Mouse (Mus musculus): ENCODE measurements around the gene Senp1. TPM values are rescaled to one million over a fixed set of nuclear protein-coding genes. Genes with fewer than 3 reads are reported as not detected.

The Senp1 gene
- polyA plus RNA-seq, 1 experiment, result 14.7 TPM

GRCm38 (mm10) chr15:98115779-98116163 lies 22.2 kb upstream of the Senp1 start:
- peaks cover 32% of the 10 kb centered on the region for H3K4me1 ChIP-seq (ENCODE audit: control insufficient read depth, insufficient read depth, low read length)
- DNase-seq, result no peak
- TF ChIP-seq POLR2A (IDR thresholded peaks at IDR 0.05; ENCODE audit: borderline replicate concordance, insufficient read depth, low read length) (no peak), CTCF (IDR thresholded peaks at IDR 0.05; ENCODE audit: borderline replicate concordance, insufficient read depth, low read depth, low read length) (no peak)
- no peak overlapping the region for H3K4me3 ChIP-seq (replicated peaks; ENCODE audit: insufficient read depth, low read depth, low read length)
- 81% methylated on average over 9 of the region's 9 CpGs for WGBS
- H3K27me3 ChIP-seq (ENCODE audit: control insufficient read depth, insufficient read depth, low read length), result no peaks in the 10 kb centered on the region
- H3K27ac ChIP-seq (ENCODE audit: insufficient read depth, low read length), result peak overlapping the region; percentile 70

DNA sequence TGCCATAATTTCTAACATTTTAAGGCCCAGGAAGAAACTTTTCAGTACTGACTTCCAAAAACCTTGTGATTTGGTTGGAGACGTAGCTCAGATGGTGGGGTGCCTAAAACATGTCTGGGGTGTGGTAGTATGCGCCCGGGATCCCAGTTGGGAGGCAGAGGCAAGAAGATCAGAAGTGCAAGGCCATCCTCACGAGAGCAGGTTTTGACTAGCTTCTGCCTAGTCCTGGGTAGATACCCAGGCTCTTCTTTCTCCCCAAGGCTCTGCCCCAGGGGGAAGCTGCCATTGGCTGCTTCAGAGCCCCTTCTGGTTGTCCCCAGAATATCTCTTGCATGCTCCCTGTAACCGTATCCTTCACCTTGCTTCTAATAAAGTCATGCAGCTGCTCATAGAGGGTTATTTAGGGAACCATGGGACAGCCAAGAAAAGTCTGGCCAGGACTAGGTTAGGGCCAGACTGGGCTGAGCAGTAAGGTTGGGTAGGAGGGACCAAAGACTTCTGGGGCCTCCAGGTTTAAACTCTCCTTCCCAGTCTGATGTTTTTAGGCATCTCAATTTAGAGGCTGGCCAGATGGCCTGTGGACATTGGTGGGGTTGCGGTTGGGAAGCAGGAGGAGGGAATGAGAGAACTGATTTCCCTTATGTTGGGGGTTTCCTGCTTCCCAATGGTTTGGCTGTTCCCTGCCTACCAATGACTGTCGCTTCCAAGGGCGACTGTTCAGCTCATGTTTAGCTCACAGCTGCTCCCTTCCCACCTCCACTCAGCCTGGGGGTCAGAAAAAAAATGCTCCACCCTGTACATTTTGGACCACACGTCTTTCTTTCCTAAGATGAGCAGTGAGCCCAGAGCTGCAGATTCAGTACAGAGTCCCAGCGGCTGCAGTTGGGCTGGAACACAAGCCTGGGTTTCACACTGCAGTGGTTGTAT lies 21.6 kb upstream of the Senp1 start:
- Histone ChIP-seq H3K4me3 (replicated peaks; ENCODE audit: insufficient read depth, low read depth, low read length) (no peak overlapping the region), H3K27me3 (ENCODE audit: control insufficient read depth, insufficient read depth, low read length) (no peaks in the 10 kb centered on the region), H3K4me1 (ENCODE audit: control insufficient read depth, insufficient read depth, low read length) (peaks cover 36% of the 10 kb centered on the region), H3K27ac (ENCODE audit: insufficient read depth, low read length) (peak overlapping the region; percentile 70)
- DNase-seq, result peak in 1 of 2 experiments; percentile 32
- WGBS, result 20% methylated on average over 10 of the region's 10 CpGs
- TF ChIP-seq CTCF (IDR thresholded peaks at IDR 0.05; ENCODE audit: borderline replicate concordance, insufficient read depth, low read depth, low read length) (no peak), POLR2A (IDR thresholded peaks at IDR 0.05; ENCODE audit: borderline replicate concordance, insufficient read depth, low read length) (no peak)

DNA sequence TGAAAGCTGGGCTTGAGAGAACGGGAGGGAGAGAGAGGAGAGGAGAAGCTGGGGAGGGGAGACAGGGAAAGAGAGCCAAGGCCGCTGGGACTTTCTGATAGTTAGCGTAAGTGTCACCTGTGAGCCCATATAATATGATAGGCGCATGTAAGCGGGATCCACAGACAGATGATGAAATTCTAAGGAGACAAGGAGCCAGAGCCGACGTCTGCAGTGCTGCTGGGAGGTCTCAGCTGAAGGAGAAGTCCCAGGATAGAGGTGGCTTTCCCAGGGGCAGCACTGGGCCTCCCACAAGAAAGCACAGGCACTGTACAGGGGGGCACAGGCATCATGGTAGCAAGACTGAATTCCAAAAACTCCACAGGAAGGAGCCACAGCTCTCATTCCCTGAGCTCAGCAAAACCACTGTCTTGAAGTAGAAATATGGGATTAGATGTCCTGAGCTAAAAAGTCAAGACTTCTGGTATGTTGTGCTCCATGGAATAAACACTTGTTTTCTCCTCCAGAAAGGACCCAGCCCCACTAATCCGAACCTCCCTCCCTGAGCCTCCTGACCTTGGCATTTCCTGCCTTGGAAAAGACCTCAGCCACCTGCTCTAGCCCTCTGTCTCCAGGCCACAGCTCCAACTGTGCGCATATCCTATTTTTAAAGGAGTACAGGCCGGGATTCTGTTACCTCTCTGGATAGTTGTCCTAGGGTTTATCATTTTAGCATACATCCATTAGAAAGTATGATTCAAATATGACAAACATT lies 20.7 kb upstream of the Senp1 start:
- H3K4me1 ChIP-seq (ENCODE audit: control insufficient read depth, insufficient read depth, low read length), result peaks cover 36% of the 10 kb centered on the region
- WGBS, result 40% methylated on average over 10 of the region's 10 CpGs
- TF ChIP-seq POLR2A (IDR thresholded peaks at IDR 0.05; ENCODE audit: borderline replicate concordance, insufficient read depth, low read length) (no peak), CTCF (IDR thresholded peaks at IDR 0.05; ENCODE audit: borderline replicate concordance, insufficient read depth, low read depth, low read length) (no peak)
- no peaks in the 10 kb centered on the region for H3K27me3 ChIP-seq (ENCODE audit: control insufficient read depth, insufficient read depth, low read length)
- peak overlapping the region; percentile 9 for H3K4me3 ChIP-seq (replicated peaks; ENCODE audit: insufficient read depth, low read depth, low read length)
- peak; percentile 50 to 72 for DNase-seq
- H3K27ac ChIP-seq (ENCODE audit: insufficient read depth, low read length), result peak overlapping the region; percentile 85

DNA sequence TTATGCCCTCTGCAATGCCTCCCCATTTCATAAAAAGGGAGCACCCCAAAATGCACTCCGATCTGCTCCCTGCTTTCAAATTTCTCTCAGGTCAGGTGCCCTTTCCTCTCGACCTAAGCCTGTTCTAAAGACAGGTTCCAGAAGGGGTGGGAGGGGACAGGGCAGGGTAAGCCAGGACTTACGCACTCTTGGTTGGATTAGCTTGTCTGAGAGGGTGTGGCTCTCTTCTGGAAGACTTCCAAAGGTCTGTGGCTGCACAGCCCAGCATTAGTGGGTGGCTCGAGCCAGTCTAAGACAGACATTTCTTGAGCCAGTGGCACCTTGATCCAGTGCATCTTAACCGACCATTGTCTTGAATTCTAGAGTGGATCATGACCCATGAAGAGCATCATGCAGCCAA lies 18.2 kb upstream of the Senp1 start:
- Histone ChIP-seq H3K4me1 (ENCODE audit: control insufficient read depth, insufficient read depth, low read length) (peaks cover 40% of the 10 kb centered on the region), H3K27ac (ENCODE audit: insufficient read depth, low read length) (no peak overlapping the region), H3K4me3 (replicated peaks; ENCODE audit: insufficient read depth, low read depth, low read length) (no peak overlapping the region), H3K27me3 (ENCODE audit: control insufficient read depth, insufficient read depth, low read length) (no peaks in the 10 kb centered on the region)
- TF ChIP-seq POLR2A (IDR thresholded peaks at IDR 0.05; ENCODE audit: borderline replicate concordance, insufficient read depth, low read length) (no peak), CTCF (IDR thresholded peaks at IDR 0.05; ENCODE audit: borderline replicate concordance, insufficient read depth, low read depth, low read length) (no peak)
- DNase-seq, result peak in 1 of 2 experiments; percentile 36
- 43% methylated on average over 5 of the region's 5 CpGs for WGBS

- WGBS, result under 1% methylated on average over 37 of the region's 37 CpGs
Measured at GRCm38 (mm10) chr15:98108297-98109152, 15.0 kb upstream of the Senp1 start.

DNA sequence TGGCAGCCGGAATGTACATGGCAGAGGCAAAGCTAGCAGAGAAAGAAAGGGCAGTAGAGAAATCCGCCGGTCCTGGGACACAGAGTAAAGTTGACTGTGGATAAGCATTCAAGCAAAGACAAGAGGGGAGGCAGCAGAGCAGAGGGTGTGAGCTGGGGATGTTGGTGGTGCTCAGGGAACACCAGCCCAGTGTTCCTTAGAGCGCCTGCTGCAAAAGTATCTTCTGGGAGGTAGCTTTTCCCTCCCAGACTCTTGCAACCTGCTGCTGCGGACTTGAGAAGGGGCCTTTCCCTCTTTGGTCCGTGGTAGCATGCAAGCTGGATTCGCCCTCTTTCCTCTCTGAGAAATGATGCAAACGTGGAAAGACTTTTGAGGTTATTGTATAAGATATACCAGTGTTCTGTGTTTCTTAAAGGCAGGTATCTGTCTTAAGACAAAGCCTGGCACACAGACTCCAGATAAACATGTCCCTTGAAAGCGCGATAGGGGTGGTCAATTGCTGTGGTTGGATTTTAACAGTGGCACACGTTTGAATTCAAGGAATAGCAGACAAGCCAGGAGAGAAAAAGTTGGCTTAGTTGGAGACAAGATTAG lies 14.3 kb upstream of the Senp1 start:
- peak overlapping the region; percentile 63; the same call in 1 of the 2 replicates for H3K27ac ChIP-seq (ENCODE audit: insufficient read depth, low read length)
- WGBS, result 34% methylated on average over 11 of the region's 11 CpGs
- DNase-seq, result no peak
- no peaks in the 10 kb centered on the region for H3K27me3 ChIP-seq (ENCODE audit: control insufficient read depth, insufficient read depth, low read length)
- peak overlapping the region; percentile 76 for H3K4me3 ChIP-seq (replicated peaks; ENCODE audit: insufficient read depth, low read depth, low read length)
- TF ChIP-seq CTCF (IDR thresholded peaks at IDR 0.05; ENCODE audit: borderline replicate concordance, insufficient read depth, low read depth, low read length) (no peak), POLR2A (IDR thresholded peaks at IDR 0.05; ENCODE audit: borderline replicate concordance, insufficient read depth, low read length) (no peak)
- H3K4me1 ChIP-seq (ENCODE audit: control insufficient read depth, insufficient read depth, low read length), result peaks cover 20% of the 10 kb centered on the region

More at GRCm38 (mm10) chr15:98108297-98109152, 15.0 kb upstream of the Senp1 start:
- peak overlapping the region; percentile 76 for H3K4me3 ChIP-seq (replicated peaks; ENCODE audit: insufficient read depth, low read depth, low read length)
- H3K4me1 ChIP-seq (ENCODE audit: control insufficient read depth, insufficient read depth, low read length), result peaks cover 20% of the 10 kb centered on the region
- TF ChIP-seq CTCF (IDR thresholded peaks at IDR 0.05; ENCODE audit: borderline replicate concordance, insufficient read depth, low read depth, low read length), result no peak; the same call in 1 of the 2 replicates
- TF ChIP-seq POLR2A (IDR thresholded peaks at IDR 0.05; ENCODE audit: borderline replicate concordance, insufficient read depth, low read length), result peak; percentile 84
- peak; percentile 92 to 94 for DNase-seq
- H3K27ac ChIP-seq (ENCODE audit: insufficient read depth, low read length), result peak overlapping the region; percentile 63
- H3K27me3 ChIP-seq (ENCODE audit: control insufficient read depth, insufficient read depth, low read length), result no peaks in the 10 kb centered on the region

DNA sequence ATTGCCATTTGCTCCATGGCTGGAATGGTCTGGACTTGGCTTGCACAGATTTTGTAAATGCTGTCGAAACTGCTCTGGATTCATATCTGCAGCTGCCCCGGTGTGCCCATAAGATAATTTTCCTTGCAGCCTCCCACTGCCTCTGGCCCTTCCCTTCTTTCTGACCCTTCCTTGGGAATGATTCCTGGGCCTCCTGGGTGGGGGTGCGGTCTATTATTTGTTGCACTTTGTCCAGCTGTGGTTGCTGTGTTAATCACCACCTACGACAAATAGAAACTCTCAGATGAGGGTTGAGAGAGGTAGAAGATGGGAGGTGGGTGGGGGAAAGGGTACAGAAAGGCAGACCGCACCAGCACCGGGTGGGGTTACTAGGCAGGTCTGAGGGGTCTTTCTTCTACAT lies 13.7 kb upstream of the Senp1 start:
- DNase-seq, result no peak
- Histone ChIP-seq H3K4me1 (ENCODE audit: control insufficient read depth, insufficient read depth, low read length) (peaks cover 20% of the 10 kb centered on the region), H3K27ac (ENCODE audit: insufficient read depth, low read length) (no peak overlapping the region), H3K27me3 (ENCODE audit: control insufficient read depth, insufficient read depth, low read length) (no peaks in the 10 kb centered on the region), H3K4me3 (replicated peaks; ENCODE audit: insufficient read depth, low read depth, low read length) (no peak overlapping the region)
- WGBS, result 90% methylated on average over 6 of the region's 6 CpGs
- TF ChIP-seq CTCF (IDR thresholded peaks at IDR 0.05; ENCODE audit: borderline replicate concordance, insufficient read depth, low read depth, low read length) (no peak), POLR2A (IDR thresholded peaks at IDR 0.05; ENCODE audit: borderline replicate concordance, insufficient read depth, low read length) (no peak)
